Mouse (Mus musculus) liver, embryonic 14.5 days (tissue): ENCODE measurements around the gene A730071L15Rik.

Experiments used
- CTCF ChIP-seq: IDR thresholded peaks from 2 replicates; pipeline ENCODE4 v1.5.1; 2016; ENCODE audit warnings: antibody characterized with exemption, low read depth, control low read depth
- EP300 ChIP-seq: IDR thresholded peaks from 2 replicates; pipeline ENCODE4 v1.6.1; 2016; ENCODE audit warnings: antibody characterized with exemption, low read depth

GRCm38 (mm10) chr11:6157119-6157518, 42.7 kb upstream of the A730071L15Rik start:
- no peak for TF ChIP-seq EP300
- no peak for TF ChIP-seq CTCF
